Mouse (Mus musculus) forebrain, embryonic 10.5 days (tissue): ENCODE results near the gene 1700025G04Rik. TPM values are rescaled to one million over a fixed set of nuclear protein-coding genes. Genes with fewer than 3 reads are reported as not detected.

ENCODE experiments used
- DNase-seq: peaks from one replicate; pipeline ENCODE4 v3.0.0-alpha.2; 2017; ENCODE audit warnings: low spot score; ENCODE audit errors: extremely low spot score
- H3K27ac ChIP-seq: fragments of 300-500 bp; sonication (generic); 2 replicates; pipeline ENCODE4 v1.5.1; 2016; ENCODE audit warnings: mild to moderate bottlenecking
- H3K27me3 ChIP-seq: fragments of 300-500 bp; sonication (generic); 2 replicates; pipeline ENCODE4 v1.6.1; 2016; ENCODE audit warnings: mild to moderate bottlenecking; ENCODE audit not compliant: poor library complexity, severe bottlenecking
- H3K36me3 ChIP-seq: fragments of 300-500 bp; sonication (generic); replicated peaks from 2 replicates; pipeline ENCODE4 v1.6.1; 2016; ENCODE audit warnings: mild to moderate bottlenecking, moderate library complexity
- H3K4me1 ChIP-seq: fragments of 300-500 bp; sonication (generic); 2 replicates; pipeline ENCODE4 v1.6.1; 2016
- H3K4me3 ChIP-seq: fragments of 300-500 bp; sonication (generic); 2 replicates; pipeline ENCODE4 v1.5.1; 2016; ENCODE audit warnings: mild to moderate bottlenecking, moderate library complexity
- H3K9me3 ChIP-seq: fragments of 300-500 bp; sonication (generic); 2 replicates; pipeline ENCODE4 v1.6.1; 2016; ENCODE audit warnings: mild to moderate bottlenecking, moderate library complexity
- WGBS: fragments of 180-500 bp; shearing (Covaris S2); methylation state at CpG from one replicate; pipeline ENCODE4 v1.1.7; 2016; 5-methylcytosine and 5-hydroxymethylcytosine counted together
- polyA plus RNA-seq: library from polyadenylated mRNA; unstranded; fragments of >200 nt; fragmentation: Nextera tagmentation; extraction: Ambion mirVana; gene quantifications from 2 replicates; pipeline ENCODE4 v1.2.1, GENCODE M21; 2016

The 1700025G04Rik gene
- polyA plus RNA-seq, 1 experiment from 2014 or later = 15.4 TPM

- WGBS = 91% methylated on average over 12 of the region's 12 CpGs
- Histone ChIP-seq H3K36me3 (no peaks in the 10 kb centered on the region), H3K4me1 (no peaks in the 10 kb centered on the region), H3K4me3 (no peak overlapping the region), H3K27ac (no peak overlapping the region), H3K27me3 (no peaks in the 10 kb centered on the region), H3K9me3 (no peaks in the 10 kb centered on the region)
- DNase-seq = no peak
These were observed 226.2 kb downstream of the 1700025G04Rik start for GRCm38 (mm10) chr1:151863797-151864147.

- H3K27ac ChIP-seq = no peak overlapping the region
These were observed 226.7 kb downstream of the 1700025G04Rik start for GRCm38 (mm10) chr1:151863135-151863796.

GRCm38 (mm10) chr1:151862109-151862508 is 227.8 kb downstream of the 1700025G04Rik start:
- H3K4me3 ChIP-seq = no peak overlapping the region
- no peaks in the 10 kb centered on the region for H3K36me3 ChIP-seq
- no peak overlapping the region for H3K27ac ChIP-seq
- no peaks in the 10 kb centered on the region for H3K27me3 ChIP-seq
- no peaks in the 10 kb centered on the region for H3K9me3 ChIP-seq
- H3K4me1 ChIP-seq = no peaks in the 10 kb centered on the region
- 95% methylated on average over 8 of the region's 8 CpGs for WGBS
- DNase-seq = no peak

More at GRCm38 (mm10) chr1:151863135-151863796, 226.7 kb downstream of the 1700025G04Rik start:
- Histone ChIP-seq H3K9me3 (no peaks in the 10 kb centered on the region), H3K36me3 (no peaks in the 10 kb centered on the region), H3K4me1 (no peaks in the 10 kb centered on the region), H3K27me3 (no peaks in the 10 kb centered on the region), H3K4me3 (no peak overlapping the region)
- 88% methylated on average over 17 of the region's 17 CpGs for WGBS
- DNase-seq = no peak

- no peaks in the 10 kb centered on the region for H3K36me3 ChIP-seq
- no peaks in the 10 kb centered on the region for H3K4me1 ChIP-seq
- H3K27ac ChIP-seq = no peak overlapping the region
- H3K9me3 ChIP-seq = no peaks in the 10 kb centered on the region
- H3K4me3 ChIP-seq = no peak overlapping the region
- 70% methylated on average over 20 of the region's 20 CpGs for WGBS
- no peak for DNase-seq
- no peaks in the 10 kb centered on the region for H3K27me3 ChIP-seq
These were observed 228.5 kb downstream of the 1700025G04Rik start for GRCm38 (mm10) chr1:151861334-151861995.

GRCm38 (mm10) chr1:151858474-151858873 is 231.5 kb downstream of the 1700025G04Rik start:
- no peaks in the 10 kb centered on the region for H3K9me3 ChIP-seq
- DNase-seq = no peak
- 94% methylated on average over 1 of the region's 1 CpGs for WGBS
- H3K4me1 ChIP-seq = no peaks in the 10 kb centered on the region
- H3K4me3 ChIP-seq = no peak overlapping the region
- H3K27me3 ChIP-seq = no peaks in the 10 kb centered on the region
- H3K27ac ChIP-seq = no peak overlapping the region
- no peaks in the 10 kb centered on the region for H3K36me3 ChIP-seq

GRCm38 (mm10) chr1:151855561-151855960 is 234.4 kb downstream of the 1700025G04Rik start:
- Histone ChIP-seq H3K9me3 (no peaks in the 10 kb centered on the region), H3K4me3 (no peak overlapping the region), H3K36me3 (no peaks in the 10 kb centered on the region), H3K27ac (no peak overlapping the region), H3K27me3 (no peaks in the 10 kb centered on the region), H3K4me1 (peaks cover 12% of the 10 kb centered on the region)
- WGBS = 79% methylated on average over 1 of the region's 1 CpGs
- no peak for DNase-seq

- peaks cover 5% of the 10 kb centered on the region; the same call in 1 of the 2 replicates for H3K9me3 ChIP-seq
- H3K27me3 ChIP-seq = no peaks in the 10 kb centered on the region
- H3K4me1 ChIP-seq = peaks cover 12% of the 10 kb centered on the region
- 47% methylated on average over 3 of the region's 3 CpGs for WGBS
- no peaks in the 10 kb centered on the region for H3K36me3 ChIP-seq
- no peak for DNase-seq
- no peak overlapping the region for H3K27ac ChIP-seq
- no peak overlapping the region for H3K4me3 ChIP-seq
These were observed 237.9 kb downstream of the 1700025G04Rik start for GRCm38 (mm10) chr1:151851976-151852375.

GRCm38 (mm10) chr1:151851051-151851848 is 238.7 kb downstream of the 1700025G04Rik start:
- Histone ChIP-seq H3K27ac (no peak overlapping the region), H3K27me3 (no peaks in the 10 kb centered on the region), H3K4me3 (no peak overlapping the region), H3K9me3 (peaks cover 5% of the 10 kb centered on the region; the same call in 1 of the 2 replicates), H3K36me3 (no peaks in the 10 kb centered on the region), H3K4me1 (peaks cover 14% of the 10 kb centered on the region)
- no peak for DNase-seq
- WGBS = 87% methylated on average over 20 of the region's 20 CpGs

- DNase-seq = no peak
- no peaks in the 10 kb centered on the region for H3K36me3 ChIP-seq
- WGBS = 88% methylated on average over 16 of the region's 16 CpGs
- peaks cover 5% of the 10 kb centered on the region; the same call in 1 of the 2 replicates for H3K9me3 ChIP-seq
- H3K27me3 ChIP-seq = no peaks in the 10 kb centered on the region
- H3K27ac ChIP-seq = no peak overlapping the region
- no peak overlapping the region for H3K4me3 ChIP-seq
- peaks cover 19% of the 10 kb centered on the region for H3K4me1 ChIP-seq
These were observed 239.8 kb downstream of the 1700025G04Rik start for GRCm38 (mm10) chr1:151849993-151850608.

GRCm38 (mm10) chr1:151848286-151848685 is 241.6 kb downstream of the 1700025G04Rik start:
- WGBS = 92% methylated on average over 2 of the region's 2 CpGs

GRCm38 (mm10) chr1:151845926-151846782 is 243.8 kb downstream of the 1700025G04Rik start:
- peaks cover 5% of the 10 kb centered on the region; the same call in 1 of the 2 replicates for H3K9me3 ChIP-seq
- no peaks in the 10 kb centered on the region for H3K27me3 ChIP-seq
- no peak overlapping the region for H3K4me3 ChIP-seq
- no peak overlapping the region for H3K27ac ChIP-seq
- H3K4me1 ChIP-seq = peaks cover 7% of the 10 kb centered on the region; the same call in 1 of the 2 replicates
- WGBS = 66% methylated on average over 19 of the region's 19 CpGs
- DNase-seq = no peak
- H3K36me3 ChIP-seq = no peaks in the 10 kb centered on the region

More at GRCm38 (mm10) chr1:151848286-151848685, 241.6 kb downstream of the 1700025G04Rik start:
- peaks cover 19% of the 10 kb centered on the region for H3K4me1 ChIP-seq
- no peak overlapping the region for H3K4me3 ChIP-seq
- no peaks in the 10 kb centered on the region for H3K27me3 ChIP-seq
- H3K9me3 ChIP-seq = peaks cover 5% of the 10 kb centered on the region; the same call in 1 of the 2 replicates
- DNase-seq = no peak
- no peaks in the 10 kb centered on the region for H3K36me3 ChIP-seq
- H3K27ac ChIP-seq = no peak overlapping the region
